Mouse (Mus musculus): Measurements from ENCODE around the gene Ythdf2. TPM values are rescaled to one million over a fixed set of nuclear protein-coding genes. Genes with fewer than 3 reads are reported as not detected.

Gene Ythdf2
- polyA plus RNA-seq, 1 experiment from 2014 or later, result 160 TPM

DNA sequence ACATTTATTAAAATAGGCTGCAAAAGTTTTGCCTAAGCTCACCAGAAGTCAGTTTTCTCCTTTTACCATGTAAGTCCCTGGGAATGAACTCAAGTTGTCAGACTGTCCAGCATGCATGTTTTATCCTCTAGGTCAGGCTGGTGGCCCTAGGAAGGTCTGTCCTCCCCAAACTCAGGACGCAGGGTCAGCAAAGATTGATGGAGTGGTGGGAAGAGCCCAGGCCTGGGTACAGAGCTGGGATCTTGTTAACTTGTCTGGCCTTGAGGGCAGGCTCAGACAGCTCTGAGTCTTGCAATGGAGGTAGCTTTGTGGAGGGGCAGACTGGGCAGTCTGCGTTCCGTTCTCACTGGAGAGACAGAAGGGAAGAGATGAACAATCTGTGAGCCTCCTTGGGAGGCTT, 42.8 kb downstream of the Ythdf2 start:
- no peaks in the 10 kb centered on the region for H3K27me3 ChIP-seq
- WGBS, result 93% methylated on average over 3 of the region's 3 CpGs
- H3K4me3 ChIP-seq, result no peak overlapping the region
- no peak overlapping the region for H3K27ac ChIP-seq (replicated peaks)
- H3K9ac ChIP-seq (replicated peaks), result no peak overlapping the region
- H3K4me1 ChIP-seq, result no peaks in the 10 kb centered on the region
- H3K9me3 ChIP-seq, result no peaks in the 10 kb centered on the region
- H3K36me3 ChIP-seq, result no peaks in the 10 kb centered on the region
- H3K4me2 ChIP-seq (replicated peaks), result no peak overlapping the region
- ATAC-seq (replicated peaks), result no peak

DNA sequence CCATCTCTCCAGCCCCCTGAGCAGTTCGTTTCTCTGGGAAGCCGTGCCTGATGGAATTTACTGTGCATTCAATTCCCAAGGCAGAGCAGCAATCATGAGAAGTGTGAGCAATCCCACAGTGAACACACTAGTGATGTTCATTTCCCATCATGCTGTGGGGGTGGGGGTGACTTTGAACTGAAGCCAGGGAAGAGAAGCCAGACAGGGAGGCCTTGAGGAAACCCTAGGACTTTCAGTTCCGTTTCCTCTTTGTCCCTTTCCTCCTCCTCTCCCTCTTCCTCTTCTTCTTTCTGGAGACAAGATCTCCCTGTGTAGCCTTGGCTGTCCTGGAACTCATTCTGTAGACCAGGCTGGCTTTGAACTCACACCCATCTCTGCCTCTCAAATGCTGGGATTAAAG, 44.7 kb downstream of the Ythdf2 start:
- Histone ChIP-seq H3K27ac (replicated peaks) (no peak overlapping the region), H3K36me3 (no peaks in the 10 kb centered on the region), H3K27me3 (no peaks in the 10 kb centered on the region), H3K9ac (replicated peaks) (no peak overlapping the region), H3K4me1 (no peaks in the 10 kb centered on the region), H3K9me3 (no peaks in the 10 kb centered on the region), H3K4me2 (replicated peaks) (no peak overlapping the region), H3K4me3 (no peak overlapping the region)
- no peak for ATAC-seq (replicated peaks)
- whole genome bisulfite sequencing, result 83% methylated on average over 3 of the region's 3 CpGs

DNA sequence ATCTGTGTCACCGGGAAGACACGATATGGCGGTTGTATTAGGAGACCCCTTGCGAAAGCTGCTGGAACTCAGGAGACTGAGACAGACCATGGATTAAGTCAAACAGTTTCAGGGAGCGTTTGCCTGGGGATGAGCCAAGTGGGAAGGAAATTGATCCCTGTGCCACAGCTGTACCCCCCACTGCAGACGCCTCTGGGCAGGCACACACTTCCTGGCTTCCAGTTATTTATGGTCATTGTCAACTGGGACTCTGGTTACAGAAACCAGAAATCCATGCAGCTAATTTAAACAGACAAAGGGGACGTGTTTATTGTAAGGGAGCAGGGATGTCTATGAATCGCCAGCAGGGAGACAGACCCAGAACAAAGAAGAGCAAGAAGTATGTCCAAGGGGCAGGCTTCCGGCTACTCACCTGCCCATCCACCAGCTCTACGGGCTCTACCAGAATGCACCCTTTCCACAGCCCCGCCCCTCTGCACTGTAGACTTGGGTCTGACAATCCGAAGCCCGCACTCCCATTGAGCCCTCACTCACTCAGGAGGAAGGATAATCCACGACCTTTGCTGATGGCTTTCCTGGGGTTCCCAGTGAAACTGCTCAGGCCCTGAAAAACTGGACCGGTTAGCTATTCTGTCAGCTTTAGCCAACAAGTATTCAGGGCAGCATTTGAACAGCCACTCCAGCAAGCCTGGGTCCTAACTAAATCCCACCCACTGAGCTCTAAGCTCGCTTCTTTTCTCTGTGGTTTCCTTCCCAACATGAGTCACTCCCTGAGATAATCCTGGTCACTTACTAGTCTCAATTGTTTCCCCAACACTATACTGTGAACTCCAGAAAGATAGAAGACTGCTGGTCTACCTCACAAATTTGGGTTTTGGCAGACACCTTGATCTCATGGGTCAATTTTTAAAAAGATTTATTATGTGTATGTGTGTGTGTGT, 45.5 kb downstream of the Ythdf2 start:
- ATAC-seq (replicated peaks), result no peak
- WGBS, result 65% methylated on average over 16 of the region's 16 CpGs
- no peaks in the 10 kb centered on the region for H3K27me3 ChIP-seq
- H3K4me2 ChIP-seq (replicated peaks), result no peak overlapping the region
- H3K9me3 ChIP-seq, result no peaks in the 10 kb centered on the region
- no peak overlapping the region for H3K9ac ChIP-seq (replicated peaks)
- H3K4me3 ChIP-seq, result no peak overlapping the region
- no peaks in the 10 kb centered on the region for H3K4me1 ChIP-seq
- no peak overlapping the region for H3K27ac ChIP-seq (replicated peaks)
- H3K36me3 ChIP-seq, result no peaks in the 10 kb centered on the region

DNA sequence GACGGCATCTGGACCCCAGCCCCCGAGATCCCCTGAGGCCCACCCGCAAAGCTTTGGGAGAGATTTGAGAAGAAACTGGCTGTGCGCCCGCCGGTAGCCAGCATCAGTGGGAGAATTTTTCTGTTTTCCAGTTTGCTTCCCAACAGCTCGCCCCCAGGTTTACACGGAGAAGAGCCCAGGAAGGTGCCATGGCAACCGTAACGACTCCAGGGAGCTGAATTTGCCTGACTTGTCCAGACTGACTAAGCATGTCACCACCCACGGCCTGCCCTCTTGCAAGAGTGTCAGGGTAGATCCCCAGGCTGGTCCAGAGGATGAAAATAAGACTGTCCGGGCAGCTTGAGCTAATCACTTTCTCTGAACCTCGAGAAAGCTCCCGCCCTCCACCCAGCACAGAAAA, 46.4 kb downstream of the Ythdf2 start:
- Histone ChIP-seq H3K27ac (replicated peaks) (no peak overlapping the region), H3K27me3 (no peaks in the 10 kb centered on the region), H3K4me3 (no peak overlapping the region), H3K4me1 (no peaks in the 10 kb centered on the region), H3K4me2 (replicated peaks) (no peak overlapping the region), H3K9ac (replicated peaks) (no peak overlapping the region), H3K9me3 (no peaks in the 10 kb centered on the region), H3K36me3 (no peaks in the 10 kb centered on the region)
- 54% methylated on average over 14 of the region's 14 CpGs for WGBS
- ATAC-seq (replicated peaks), result no peak

DNA sequence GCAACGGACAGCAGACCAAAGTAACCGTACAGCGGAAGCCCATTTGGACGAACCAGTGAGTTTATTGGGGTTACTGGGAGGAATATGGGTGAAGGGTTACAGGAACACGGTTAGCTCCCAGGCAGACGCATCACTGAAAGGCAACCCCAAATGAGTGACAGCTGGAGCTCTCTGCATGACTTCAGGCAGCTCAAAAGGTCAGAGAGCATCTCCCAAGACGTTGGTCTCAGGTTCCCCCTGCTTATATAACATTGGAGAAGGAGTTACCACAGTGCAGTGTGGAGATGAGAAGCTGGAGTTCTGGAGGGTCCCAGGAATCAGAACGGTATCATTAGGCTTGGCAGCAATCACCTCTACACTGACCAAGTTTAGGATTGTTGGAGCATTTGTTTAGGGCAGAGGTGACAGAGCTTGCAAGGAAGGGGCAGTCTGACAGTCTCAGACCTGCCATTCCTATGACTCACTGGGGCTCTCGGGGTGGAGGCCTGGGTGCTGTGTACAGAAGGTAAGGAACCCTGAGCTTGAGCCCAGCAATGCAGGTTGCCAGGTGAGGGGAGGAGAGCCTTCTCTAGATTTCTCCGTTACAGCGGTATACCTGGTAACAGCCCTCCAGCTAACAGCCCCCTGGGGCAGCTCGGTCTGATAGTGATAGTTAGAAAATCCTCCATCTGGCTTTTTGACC, 55.0 kb downstream of the Ythdf2 start:
- Histone ChIP-seq H3K4me1 (no peaks in the 10 kb centered on the region), H3K4me3 (no peak overlapping the region), H3K27ac (replicated peaks) (no peak overlapping the region), H3K27me3 (no peaks in the 10 kb centered on the region), H3K36me3 (no peaks in the 10 kb centered on the region), H3K4me2 (replicated peaks) (no peak overlapping the region), H3K9ac (replicated peaks) (no peak overlapping the region), H3K9me3 (no peaks in the 10 kb centered on the region)
- ATAC-seq (replicated peaks), result no peak
- WGBS, result 75% methylated on average over 12 of the region's 12 CpGs

DNA sequence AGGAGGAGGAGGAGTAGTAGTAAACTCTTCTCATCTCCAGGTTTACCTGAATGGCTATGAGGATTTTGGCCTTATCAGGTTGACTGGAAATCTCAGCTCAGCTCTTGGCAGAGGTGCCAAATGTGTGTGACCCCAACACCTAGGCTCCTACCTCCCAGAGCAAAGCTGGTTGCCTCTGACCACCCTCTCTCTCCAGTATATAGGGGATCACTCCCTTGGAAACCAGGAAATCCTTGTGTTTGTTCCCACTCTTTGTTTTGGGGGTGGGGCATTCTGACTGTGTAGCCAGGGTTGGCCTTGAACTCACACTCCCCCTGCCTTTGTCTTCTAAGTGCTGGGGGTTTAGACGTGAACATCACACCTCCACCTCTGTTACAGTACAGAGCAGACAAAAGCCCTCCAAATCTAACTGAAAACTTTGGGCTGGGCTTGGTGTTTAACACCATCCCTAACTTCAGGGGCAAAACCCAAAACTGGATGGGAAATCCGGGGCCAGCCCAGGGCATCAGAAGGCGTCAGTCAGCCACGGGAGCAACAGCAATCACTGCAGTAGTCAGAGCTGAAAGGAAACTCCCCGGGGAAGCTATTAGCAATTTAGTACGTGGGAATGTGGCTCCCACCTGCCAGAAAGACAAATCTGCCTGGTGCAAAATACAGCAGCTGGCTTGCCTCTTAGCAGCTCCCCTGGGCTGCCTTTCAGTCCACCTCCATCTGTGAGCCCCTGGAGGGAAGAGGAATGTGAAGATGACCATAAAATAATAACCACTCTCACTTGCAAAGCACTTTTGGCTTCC, 57.0 kb downstream of the Ythdf2 start:
- 3% methylated on average over 6 of the region's 6 CpGs for WGBS
- H3K4me1 ChIP-seq, result no peaks in the 10 kb centered on the region
- no peaks in the 10 kb centered on the region for H3K27me3 ChIP-seq
- no peak overlapping the region for H3K4me2 ChIP-seq (replicated peaks)
- no peak for ATAC-seq (replicated peaks)
- no peaks in the 10 kb centered on the region for H3K36me3 ChIP-seq
- H3K4me3 ChIP-seq, result no peak overlapping the region
- no peak overlapping the region for H3K9ac ChIP-seq (replicated peaks)
- no peak overlapping the region for H3K27ac ChIP-seq (replicated peaks)
- no peaks in the 10 kb centered on the region for H3K9me3 ChIP-seq

DNA sequence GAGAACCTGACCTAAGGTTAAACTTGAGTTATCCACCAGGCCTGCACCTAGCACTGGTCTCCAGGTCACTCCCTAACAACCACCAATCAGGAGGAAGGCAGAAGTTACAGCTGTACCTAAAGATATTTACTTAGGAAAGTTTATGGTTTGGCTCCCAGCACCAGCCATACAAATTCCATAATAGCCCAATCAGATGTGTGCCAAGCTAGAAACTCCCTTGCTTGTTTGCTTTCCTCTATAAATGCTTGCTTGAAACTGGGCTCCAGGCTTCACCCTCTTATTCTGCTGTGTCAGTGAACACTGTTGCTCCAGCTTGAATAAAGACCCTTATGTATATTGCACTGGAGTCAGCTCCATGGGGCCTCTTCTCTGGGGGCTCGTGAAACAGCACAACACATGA, 60.4 kb downstream of the Ythdf2 start:
- ATAC-seq (replicated peaks), result no peak
- 67% methylated on average over 1 of the region's 1 CpGs for WGBS
- Histone ChIP-seq H3K4me3 (no peak overlapping the region), H3K27me3 (peaks cover 3% of the 10 kb centered on the region; the same call in 1 of the 2 replicates), H3K36me3 (no peaks in the 10 kb centered on the region), H3K27ac (replicated peaks) (no peak overlapping the region), H3K4me1 (no peaks in the 10 kb centered on the region), H3K9me3 (no peaks in the 10 kb centered on the region), H3K4me2 (replicated peaks) (no peak overlapping the region), H3K9ac (replicated peaks) (no peak overlapping the region)

DNA sequence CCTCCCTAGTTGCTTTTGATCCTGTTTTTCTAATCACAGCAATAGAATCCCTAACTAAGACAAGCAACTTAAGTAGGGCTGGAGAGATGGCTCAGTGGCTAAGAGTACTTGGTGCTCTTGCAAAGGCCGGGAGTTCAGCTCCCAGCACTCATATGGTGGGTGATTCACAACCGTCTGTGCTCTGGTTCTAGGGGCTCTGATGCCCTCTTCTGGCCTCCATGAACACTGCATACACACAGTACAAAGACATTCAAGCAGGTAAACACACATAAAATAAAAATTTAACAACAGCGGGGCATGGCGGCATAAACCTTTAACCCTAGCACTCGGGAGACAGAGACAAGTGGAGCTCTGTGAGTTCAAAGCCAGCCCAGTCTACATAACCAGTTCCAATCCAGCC, 65.9 kb downstream of the Ythdf2 start:
- no peaks in the 10 kb centered on the region for H3K36me3 ChIP-seq
- ATAC-seq (replicated peaks), result no peak
- peaks cover 8% of the 10 kb centered on the region; the same call in 1 of the 2 replicates for H3K4me1 ChIP-seq
- no peak overlapping the region for H3K9ac ChIP-seq (replicated peaks)
- WGBS, result 72% methylated on average over 5 of the region's 5 CpGs
- H3K27ac ChIP-seq (replicated peaks), result no peak overlapping the region
- peaks cover 46% of the 10 kb centered on the region for H3K27me3 ChIP-seq
- no peak overlapping the region for H3K4me2 ChIP-seq (replicated peaks)
- no peak overlapping the region for H3K4me3 ChIP-seq
- no peaks in the 10 kb centered on the region for H3K9me3 ChIP-seq

DNA sequence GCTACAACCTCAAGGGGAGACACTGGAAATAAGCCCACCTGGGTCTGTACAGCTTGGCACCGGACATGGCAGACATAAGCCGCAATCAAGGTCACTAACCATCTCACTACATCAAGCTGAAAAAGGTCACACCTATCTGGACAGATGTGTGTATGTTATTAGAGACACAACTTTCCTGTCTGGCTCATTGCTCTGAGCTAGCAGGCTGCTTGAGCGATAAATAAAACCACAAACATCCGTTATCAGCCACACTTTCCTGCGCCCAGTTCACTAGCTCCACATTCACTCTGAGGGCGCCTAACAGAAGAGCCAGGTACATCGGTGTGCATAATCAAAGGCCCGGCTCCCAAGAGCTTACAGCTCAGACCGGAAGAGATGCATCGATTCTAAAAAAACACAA, 67.0 kb downstream of the Ythdf2 start:
- Histone ChIP-seq H3K9me3 (no peaks in the 10 kb centered on the region), H3K4me1 (peaks cover 8% of the 10 kb centered on the region; the same call in 1 of the 2 replicates), H3K27ac (replicated peaks) (no peak overlapping the region), H3K4me3 (0 out of 2 replicates have a peak overlapping the region, but pooled peaks have one; percentile 42), H3K4me2 (replicated peaks) (no peak overlapping the region), H3K36me3 (no peaks in the 10 kb centered on the region), H3K27me3 (peaks cover 46% of the 10 kb centered on the region), H3K9ac (replicated peaks) (no peak overlapping the region)
- 42% methylated on average over 10 of the region's 10 CpGs for WGBS
- ATAC-seq (replicated peaks), result no peak

DNA sequence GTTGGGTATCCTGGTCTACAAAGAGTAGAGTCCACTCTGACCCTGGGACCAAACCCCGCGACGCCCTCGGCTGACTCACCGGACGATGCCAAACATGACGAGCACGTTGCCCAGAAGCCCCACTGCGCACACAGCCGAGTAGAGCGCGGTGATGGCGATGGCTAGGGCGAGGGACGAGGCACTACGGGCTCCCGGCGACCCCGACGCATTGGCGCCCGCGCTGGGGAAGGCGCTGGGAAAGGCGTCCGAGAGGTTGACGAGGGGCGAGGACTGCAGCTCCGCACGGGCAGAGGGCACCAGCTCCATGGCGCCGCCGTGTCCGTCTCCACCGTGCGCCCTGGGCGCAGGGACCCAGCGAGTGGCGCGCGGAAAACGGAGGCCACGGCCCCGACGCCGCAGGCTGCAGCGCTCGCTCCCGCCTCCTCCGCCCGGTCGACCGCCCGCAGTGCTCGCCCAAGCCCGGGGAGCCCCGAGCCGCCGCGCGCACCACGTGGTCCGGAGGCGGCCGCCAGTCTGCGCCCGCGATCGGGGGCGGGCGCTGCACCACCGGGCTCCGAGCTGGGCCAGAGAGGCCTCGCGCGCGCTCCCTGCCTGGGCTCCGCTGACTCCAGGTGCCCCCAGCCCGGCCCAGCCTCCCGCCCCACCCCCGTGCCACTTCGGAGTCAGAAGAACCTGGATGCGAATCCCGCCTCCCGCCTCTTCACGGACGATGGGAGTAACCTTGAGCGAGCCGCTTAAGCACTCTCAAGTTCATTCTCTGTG, 67.8 kb downstream of the Ythdf2 start, which contains the start of gene Oprd1:
Gene Oprd1, minus strand, starts transcription at position 407 of the 762 bp plus-strand sequence.
- Histone ChIP-seq H3K9ac (replicated peaks) (peak within 1 kb of the TSS; percentile 30; the same call in 1 of the 2 replicates), H3K27me3 (peaks cover 46% of the 10 kb centered on the region)
- no peak for ATAC-seq (replicated peaks)

DNA sequence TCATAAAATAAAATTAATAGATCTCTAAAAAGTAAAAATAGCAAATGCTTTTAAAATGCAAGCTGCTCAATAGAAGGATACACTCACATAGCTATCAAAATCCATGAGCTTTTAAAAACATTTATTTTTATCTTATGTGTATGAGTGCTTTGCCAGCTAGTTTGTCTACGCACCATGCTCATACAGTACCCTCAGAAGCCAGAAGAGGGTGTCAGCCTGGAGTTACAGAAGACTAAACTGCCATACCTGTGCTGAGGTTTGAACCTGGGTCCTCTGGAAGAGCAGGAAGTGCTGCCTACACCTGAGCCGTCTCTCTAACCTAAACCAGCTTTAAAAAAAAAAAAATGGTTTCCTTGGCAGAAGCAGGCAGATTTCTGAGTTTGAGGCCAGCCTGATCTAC, 73.5 kb downstream of the Ythdf2 start:
- WGBS, result 89% methylated on average over 2 of the region's 2 CpGs
- H3K4me2 ChIP-seq (replicated peaks), result no peak overlapping the region
- H3K27me3 ChIP-seq, result peaks cover 16% of the 10 kb centered on the region
- no peak overlapping the region for H3K9ac ChIP-seq (replicated peaks)
- no peak overlapping the region for H3K27ac ChIP-seq (replicated peaks)
- no peak for ATAC-seq (replicated peaks)
- H3K9me3 ChIP-seq, result no peaks in the 10 kb centered on the region
- no peak overlapping the region for H3K4me3 ChIP-seq
- H3K36me3 ChIP-seq, result no peaks in the 10 kb centered on the region
- H3K4me1 ChIP-seq, result no peaks in the 10 kb centered on the region

More for the DNA sequence above, 67.8 kb downstream of the Ythdf2 start, which contains the start of gene Oprd1:
- Histone ChIP-seq H3K4me3 (peak within 1 kb of the TSS; percentile 42), H3K27ac (replicated peaks) (no peak within 1 kb of the TSS), H3K36me3 (no peaks in the 10 kb centered on the region), H3K4me1 (peaks cover 8% of the 10 kb centered on the region; the same call in 1 of the 2 replicates), H3K9me3 (no peaks in the 10 kb centered on the region), H3K4me2 (replicated peaks) (peak within 1 kb of the TSS; percentile 68)
- WGBS, result 1% methylated on average over 74 of the region's 89 CpGs
